Mouse (Mus musculus): ENCODE measurements around the gene Cul3. TPM values are rescaled to one million over a fixed set of nuclear protein-coding genes. Genes with fewer than 3 reads are reported as not detected.

Gene Cul3
- polyA plus RNA-seq, 1 experiment from 2014 or later = 16.7 TPM

DNA sequence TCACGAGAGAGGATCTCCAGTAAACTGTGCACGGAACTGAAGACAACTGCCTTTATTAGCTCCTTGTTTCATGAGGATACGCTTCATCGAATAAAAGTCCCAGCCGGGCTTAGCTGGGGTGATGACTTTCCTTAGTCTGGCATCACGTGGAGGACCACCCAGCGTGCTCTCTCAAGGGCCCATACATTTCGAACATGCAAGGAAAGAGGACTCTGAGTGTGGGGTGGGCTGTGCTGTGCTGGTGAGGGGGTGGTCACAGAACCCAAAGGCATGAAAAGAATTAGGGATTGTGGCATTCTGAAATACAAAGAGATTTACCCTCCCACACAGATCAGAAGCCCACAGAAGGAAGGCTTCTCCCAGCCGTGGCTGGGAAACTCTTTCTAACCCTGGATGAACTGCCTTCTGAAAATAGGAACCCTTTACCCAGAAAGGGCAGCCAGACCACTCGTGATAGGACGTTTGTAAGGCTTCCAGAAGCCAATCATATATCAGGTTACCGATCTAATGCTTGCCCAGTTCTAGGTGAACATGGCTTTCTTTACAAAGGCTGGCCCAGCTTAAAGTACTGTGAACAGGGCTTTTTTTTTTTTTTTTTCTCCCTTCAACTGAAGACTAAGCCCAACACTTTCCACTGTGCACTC, 100.1 kb downstream of the Cul3 start:
- no peaks in the 10 kb centered on the region for H3K27me3 ChIP-seq (ENCODE audit: insufficient read depth, low read length)
- DNase-seq (no peak), ATAC-seq (no peak)
- H3K9ac ChIP-seq (replicated peaks) = no peak overlapping the region
- no peaks in the 10 kb centered on the region for H3K9me3 ChIP-seq (ENCODE audit: low read length)
- no peak overlapping the region for H3K4me2 ChIP-seq (ENCODE audit: low read depth, low read length)
- H3K4me1 ChIP-seq (ENCODE audit: insufficient read depth) = no peaks in the 10 kb centered on the region
- TF ChIP-seq EP300 (IDR thresholded peaks at IDR 0.05; ENCODE audit: low read depth) = no peak
- no peak for TF ChIP-seq CTCF (IDR thresholded peaks at IDR 0.05; ENCODE audit: low read depth)
- WGBS (ENCODE audit: insufficient replicate concordance) = 67% methylated on average over 12 of the region's 12 CpGs
- no peak overlapping the region for H3K27ac ChIP-seq (ENCODE audit: low read depth)
- no peaks in the 10 kb centered on the region for H3K36me3 ChIP-seq (replicated peaks; ENCODE audit: insufficient read depth, low read length)
- H3K4me3 ChIP-seq (ENCODE audit: low read depth, low read length) = no peak overlapping the region

- no peak overlapping the region for H3K4me2 ChIP-seq (ENCODE audit: low read depth, low read length)
- ATAC-seq = no peak
- H3K9ac ChIP-seq (replicated peaks) = no peak overlapping the region
- H3K27me3 ChIP-seq (ENCODE audit: insufficient read depth, low read length) = no peaks in the 10 kb centered on the region
- TF ChIP-seq CTCF (IDR thresholded peaks at IDR 0.05; ENCODE audit: low read depth) (no peak), EP300 (IDR thresholded peaks at IDR 0.05; ENCODE audit: low read depth) (no peak)
- H3K4me3 ChIP-seq (ENCODE audit: low read depth, low read length) = no peak overlapping the region
- DNase-seq = no peak
- H3K27ac ChIP-seq (ENCODE audit: low read depth) = no peak overlapping the region
- 76% methylated on average over 11 of the region's 11 CpGs for WGBS (ENCODE audit: insufficient replicate concordance)
- no peaks in the 10 kb centered on the region for H3K4me1 ChIP-seq (ENCODE audit: insufficient read depth)
- no peaks in the 10 kb centered on the region for H3K9me3 ChIP-seq (ENCODE audit: low read length)
- no peaks in the 10 kb centered on the region for H3K36me3 ChIP-seq (replicated peaks; ENCODE audit: insufficient read depth, low read length)
These were observed 100.8 kb downstream of the Cul3 start for GRCm38 (mm10) chr1:80239481-80239880.

DNA sequence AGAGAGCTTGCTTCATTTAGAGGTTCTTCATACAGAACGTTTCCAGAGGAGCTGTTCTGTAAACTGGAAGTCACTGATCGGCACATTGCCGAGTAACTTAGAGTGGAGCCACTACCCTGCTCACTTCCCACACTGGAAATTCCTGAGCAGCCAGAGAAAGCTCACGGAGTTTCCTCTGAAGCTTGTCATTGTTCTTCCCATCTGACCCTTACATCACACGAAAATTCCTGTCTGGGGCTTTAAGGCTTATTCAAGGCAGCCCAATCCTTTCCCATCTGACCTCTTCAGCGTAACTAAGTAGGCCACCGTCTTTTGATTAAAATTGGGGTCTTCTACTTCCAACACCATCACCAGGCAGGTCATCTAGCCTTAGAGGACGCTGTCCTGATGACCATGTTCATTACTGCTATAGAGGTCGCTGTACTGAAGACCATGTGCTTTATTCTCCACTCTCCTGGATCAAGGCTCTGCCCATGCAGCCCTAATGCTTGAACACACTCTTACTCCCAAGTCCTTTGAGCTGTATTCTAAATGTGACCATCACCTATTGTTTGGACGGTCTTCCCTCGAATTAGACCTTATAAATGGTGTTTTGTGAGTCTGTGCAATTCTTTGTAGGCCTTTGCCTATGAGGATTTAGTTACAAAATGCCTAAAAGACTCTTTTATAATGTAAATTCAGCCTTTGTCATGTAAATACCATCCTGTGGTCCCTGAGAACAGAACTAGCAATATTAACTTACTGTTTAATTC, 103.2 kb downstream of the Cul3 start:
- H3K27ac ChIP-seq (ENCODE audit: low read depth) = no peak overlapping the region
- H3K4me1 ChIP-seq (ENCODE audit: insufficient read depth) = no peaks in the 10 kb centered on the region
- no peaks in the 10 kb centered on the region for H3K9me3 ChIP-seq (ENCODE audit: low read length)
- WGBS (ENCODE audit: insufficient replicate concordance) = 67% methylated on average over 11 of the region's 11 CpGs
- no peaks in the 10 kb centered on the region for H3K36me3 ChIP-seq (replicated peaks; ENCODE audit: insufficient read depth, low read length)
- H3K4me3 ChIP-seq (ENCODE audit: low read depth, low read length) = no peak overlapping the region
- no peak overlapping the region for H3K9ac ChIP-seq (replicated peaks)
- H3K27me3 ChIP-seq (ENCODE audit: insufficient read depth, low read length) = no peaks in the 10 kb centered on the region
- no peak for ATAC-seq
- TF ChIP-seq EP300 (IDR thresholded peaks at IDR 0.05; ENCODE audit: low read depth) = no peak
- TF ChIP-seq CTCF (IDR thresholded peaks at IDR 0.05; ENCODE audit: low read depth) = no peak
- DNase-seq = no peak
- no peak overlapping the region for H3K4me2 ChIP-seq (ENCODE audit: low read depth, low read length)

DNA sequence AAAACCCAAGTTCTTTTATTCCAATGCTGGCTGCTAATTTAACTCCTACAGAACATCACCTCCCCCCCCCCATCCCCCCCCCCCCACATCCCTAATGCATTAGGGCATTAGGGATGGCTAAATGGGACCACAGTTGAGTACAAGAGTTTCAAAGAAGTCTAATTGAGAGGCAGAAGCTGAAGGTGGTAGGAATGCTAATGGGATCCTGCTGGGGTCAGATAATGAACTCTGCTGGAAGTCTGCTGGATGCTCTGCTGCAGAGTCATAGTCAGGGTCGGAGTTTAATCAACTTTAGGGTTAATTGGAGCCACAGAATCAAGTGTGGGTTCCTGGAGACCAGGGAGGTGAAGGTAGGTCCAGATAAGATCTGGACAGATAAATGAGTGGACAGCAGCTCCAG, 104.2 kb downstream of the Cul3 start:
- ATAC-seq (no peak), DNase-seq (no peak)
- Histone ChIP-seq H3K4me2 (ENCODE audit: low read depth, low read length) (no peak overlapping the region), H3K36me3 (replicated peaks; ENCODE audit: insufficient read depth, low read length) (no peaks in the 10 kb centered on the region), H3K4me3 (ENCODE audit: low read depth, low read length) (no peak overlapping the region), H3K4me1 (ENCODE audit: insufficient read depth) (no peaks in the 10 kb centered on the region), H3K27me3 (ENCODE audit: insufficient read depth, low read length) (no peaks in the 10 kb centered on the region), H3K9ac (replicated peaks) (no peak overlapping the region), H3K27ac (ENCODE audit: low read depth) (no peak overlapping the region), H3K9me3 (ENCODE audit: low read length) (no peaks in the 10 kb centered on the region)
- WGBS (ENCODE audit: insufficient replicate concordance) = 14% methylated on average over 1 of the region's 1 CpGs
- TF ChIP-seq EP300 (IDR thresholded peaks at IDR 0.05; ENCODE audit: low read depth) (no peak), CTCF (IDR thresholded peaks at IDR 0.05; ENCODE audit: low read depth) (no peak)

- H3K27me3 ChIP-seq (ENCODE audit: insufficient read depth, low read length) = no peaks in the 10 kb centered on the region
- no peaks in the 10 kb centered on the region for H3K36me3 ChIP-seq (replicated peaks; ENCODE audit: insufficient read depth, low read length)
- no peaks in the 10 kb centered on the region for H3K9me3 ChIP-seq (ENCODE audit: low read length)
- H3K27ac ChIP-seq (ENCODE audit: low read depth) = no peak overlapping the region
- DNase-seq (no peak), ATAC-seq (no peak)
- no peak overlapping the region for H3K4me2 ChIP-seq (ENCODE audit: low read depth, low read length)
- no peaks in the 10 kb centered on the region for H3K4me1 ChIP-seq (ENCODE audit: insufficient read depth)
- WGBS (ENCODE audit: insufficient replicate concordance) = 68% methylated on average over 1 of the region's 1 CpGs
- no peak overlapping the region for H3K9ac ChIP-seq (replicated peaks)
- no peak for TF ChIP-seq EP300 (IDR thresholded peaks at IDR 0.05; ENCODE audit: low read depth)
- peak; percentile 47 for TF ChIP-seq CTCF (IDR thresholded peaks at IDR 0.05; ENCODE audit: low read depth)
- H3K4me3 ChIP-seq (ENCODE audit: low read depth, low read length) = no peak overlapping the region
These were observed 109.7 kb downstream of the Cul3 start for GRCm38 (mm10) chr1:80230612-80231011.

DNA sequence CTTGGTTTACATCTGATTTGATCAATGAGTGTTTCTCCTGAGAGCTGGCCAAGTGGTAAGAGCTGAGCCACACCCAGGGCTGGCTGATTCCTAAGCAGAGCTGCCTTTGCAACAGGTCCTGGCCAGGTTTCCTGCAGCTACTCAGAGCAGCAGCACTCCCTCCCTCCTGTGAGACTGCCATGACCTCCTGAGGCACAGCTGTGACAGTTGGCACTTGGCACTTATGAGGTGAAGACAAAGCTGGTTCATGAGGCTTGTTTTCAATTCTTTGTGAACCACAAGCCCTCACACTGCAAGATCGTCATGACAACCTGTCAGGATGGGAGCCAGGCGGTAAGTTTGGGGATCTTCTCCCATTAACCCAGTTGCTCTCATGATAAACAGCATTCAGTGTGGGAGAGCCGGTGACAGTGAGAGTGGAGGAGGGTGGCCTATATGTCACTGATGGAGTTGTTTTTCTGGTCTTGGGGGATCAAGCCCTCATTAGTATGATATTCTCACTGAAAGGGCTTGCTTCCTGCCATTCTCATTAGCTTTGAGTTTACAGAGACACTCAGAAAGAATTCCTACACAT, 115.4 kb downstream of the Cul3 start:
- Histone ChIP-seq H3K9ac (replicated peaks) (no peak overlapping the region), H3K4me1 (ENCODE audit: insufficient read depth) (no peaks in the 10 kb centered on the region), H3K4me2 (ENCODE audit: low read depth, low read length) (no peak overlapping the region), H3K27ac (ENCODE audit: low read depth) (no peak overlapping the region), H3K9me3 (ENCODE audit: low read length) (no peaks in the 10 kb centered on the region), H3K27me3 (ENCODE audit: insufficient read depth, low read length) (no peaks in the 10 kb centered on the region), H3K4me3 (ENCODE audit: low read depth, low read length) (no peak overlapping the region), H3K36me3 (replicated peaks; ENCODE audit: insufficient read depth, low read length) (no peaks in the 10 kb centered on the region)
- no peak for TF ChIP-seq CTCF (IDR thresholded peaks at IDR 0.05; ENCODE audit: low read depth)
- TF ChIP-seq EP300 (IDR thresholded peaks at IDR 0.05; ENCODE audit: low read depth) = no peak
- ATAC-seq (no peak), DNase-seq (no peak)
- 55% methylated on average over 3 of the region's 3 CpGs for WGBS (ENCODE audit: insufficient replicate concordance)

All from liver, postnatal 0 days (tissue).